Mouse (Mus musculus): ENCODE measurements around the gene Gatad2b. TPM values are rescaled to one million over a fixed set of nuclear protein-coding genes. Genes with fewer than 3 reads are reported as not detected.

The Gatad2b gene
- polyA plus RNA-seq, 1 experiment from 2014 or later, result 3.9 TPM

DNA sequence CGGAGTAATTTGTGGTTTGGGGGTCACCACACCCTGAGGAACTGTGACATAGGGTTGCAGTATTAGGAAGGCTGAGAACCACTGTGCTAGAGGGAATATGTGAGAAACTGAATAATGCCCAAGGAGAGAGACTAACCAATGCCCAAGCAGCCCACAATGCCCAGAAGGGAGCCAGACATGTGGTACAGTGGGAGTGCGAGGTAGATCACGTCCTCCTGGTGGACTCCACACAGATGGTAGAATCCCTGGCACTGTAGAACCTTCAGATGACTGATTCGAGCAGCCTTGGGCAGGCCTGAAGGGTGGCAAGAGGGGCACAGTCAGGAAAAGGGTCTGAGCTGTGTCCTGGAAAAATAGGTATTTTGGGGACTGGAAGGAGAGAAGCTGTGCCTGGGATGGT lies 95.2 kb downstream of the Gatad2b start:
- H3K27me3 ChIP-seq (ENCODE audit: control insufficient read depth, insufficient read depth, low read depth, low read length), result peaks cover 28% of the 10 kb centered on the region
- H3K9ac ChIP-seq (ENCODE audit: low read depth, low read length), result no peak overlapping the region
- H3K4me2 ChIP-seq (ENCODE audit: low read depth, low read length), result no peak overlapping the region
- H3K4me1 ChIP-seq (ENCODE audit: control insufficient read depth, low read depth, low read length), result peaks cover 12% of the 10 kb centered on the region
- H3K4me3 ChIP-seq (ENCODE audit: low read depth, low read length), result no peak overlapping the region
- WGBS (ENCODE audit: insufficient replicate concordance), result 53% methylated on average over 4 of the region's 4 CpGs
- no peaks in the 10 kb centered on the region for H3K9me3 ChIP-seq (replicated peaks; ENCODE audit: control insufficient read depth, low read length)
- H3K27ac ChIP-seq (ENCODE audit: low read length), result no peak overlapping the region
- peaks cover 9% of the 10 kb centered on the region; the same call in 1 of the 2 replicates for H3K36me3 ChIP-seq (ENCODE audit: control insufficient read depth, insufficient read depth)
- no peak for ATAC-seq (ENCODE audit: low read depth)

- ATAC-seq (ENCODE audit: low read depth), result peak; percentile 23; the same call in 1 of the 2 replicates
- no peak overlapping the region for H3K27ac ChIP-seq (ENCODE audit: low read length)
These were observed 95.9 kb downstream of the Gatad2b start for GRCm38 (mm10) chr3:90388726-90389510.

GRCm38 (mm10) chr3:90389511-90390490 lies 96.8 kb downstream of the Gatad2b start, which contains the start of gene Slc27a3:
Gene Slc27a3 (minus strand): TSS chr3:90389938.
- Histone ChIP-seq H3K4me3 (ENCODE audit: low read depth, low read length) (peak within 1 kb of the TSS; percentile 56), H3K9me3 (replicated peaks; ENCODE audit: control insufficient read depth, low read length) (no peaks in the 10 kb centered on the region)

More at GRCm38 (mm10) chr3:90388726-90389510, 95.9 kb downstream of the Gatad2b start:
- Histone ChIP-seq H3K9ac (ENCODE audit: low read depth, low read length) (peak overlapping the region; percentile 42; the same call in 1 of the 2 replicates), H3K9me3 (replicated peaks; ENCODE audit: control insufficient read depth, low read length) (no peaks in the 10 kb centered on the region), H3K4me2 (ENCODE audit: low read depth, low read length) (peak overlapping the region; percentile 68), H3K4me3 (ENCODE audit: low read depth, low read length) (peak overlapping the region; percentile 56), H3K27me3 (ENCODE audit: control insufficient read depth, insufficient read depth, low read depth, low read length) (peaks cover 28% of the 10 kb centered on the region), H3K4me1 (ENCODE audit: control insufficient read depth, low read depth, low read length) (peaks cover 12% of the 10 kb centered on the region), H3K36me3 (ENCODE audit: control insufficient read depth, insufficient read depth) (peaks cover 9% of the 10 kb centered on the region; the same call in 1 of the 2 replicates)
- 9% methylated on average over 53 of the region's 53 CpGs for WGBS (ENCODE audit: insufficient replicate concordance)

GRCm38 (mm10) chr3:90391004-90391403 lies 98.0 kb downstream of the Gatad2b start:
- no peak overlapping the region for H3K27ac ChIP-seq (ENCODE audit: low read length)
- H3K4me1 ChIP-seq (ENCODE audit: control insufficient read depth, low read depth, low read length), result peaks cover 6% of the 10 kb centered on the region
- H3K27me3 ChIP-seq (ENCODE audit: control insufficient read depth, insufficient read depth, low read depth, low read length), result peaks cover 28% of the 10 kb centered on the region
- no peak overlapping the region for H3K4me2 ChIP-seq (ENCODE audit: low read depth, low read length)
- H3K4me3 ChIP-seq (ENCODE audit: low read depth, low read length), result no peak overlapping the region
- 59% methylated on average over 4 of the region's 4 CpGs for WGBS (ENCODE audit: insufficient replicate concordance)
- H3K9ac ChIP-seq (ENCODE audit: low read depth, low read length), result no peak overlapping the region
- ATAC-seq (ENCODE audit: low read depth), result no peak
- H3K36me3 ChIP-seq (ENCODE audit: control insufficient read depth, insufficient read depth), result peaks cover 9% of the 10 kb centered on the region; the same call in 1 of the 2 replicates
- H3K9me3 ChIP-seq (replicated peaks; ENCODE audit: control insufficient read depth, low read length), result no peaks in the 10 kb centered on the region

More at GRCm38 (mm10) chr3:90389511-90390490, 96.8 kb downstream of the Gatad2b start, which contains the start of gene Slc27a3:
- H3K4me2 ChIP-seq (ENCODE audit: low read depth, low read length), result peak within 1 kb of the TSS; percentile 68
- peaks cover 9% of the 10 kb centered on the region; the same call in 1 of the 2 replicates for H3K36me3 ChIP-seq (ENCODE audit: control insufficient read depth, insufficient read depth)
- H3K9ac ChIP-seq (ENCODE audit: low read depth, low read length), result peak within 1 kb of the TSS; percentile 42; the same call in 1 of the 2 replicates
- H3K4me1 ChIP-seq (ENCODE audit: control insufficient read depth, low read depth, low read length), result peaks cover 11% of the 10 kb centered on the region
- 4% methylated on average over 55 of the region's 55 CpGs for WGBS (ENCODE audit: insufficient replicate concordance)
- no peak within 1 kb of the TSS for H3K27ac ChIP-seq (ENCODE audit: low read length)
- peaks cover 28% of the 10 kb centered on the region for H3K27me3 ChIP-seq (ENCODE audit: control insufficient read depth, insufficient read depth, low read depth, low read length)
- ATAC-seq (ENCODE audit: low read depth), result peak; percentile 54

GRCm38 (mm10) chr3:90391941-90392340 lies 99.0 kb downstream of the Gatad2b start:
- Histone ChIP-seq H3K27ac (ENCODE audit: low read length) (no peak overlapping the region), H3K4me1 (ENCODE audit: control insufficient read depth, low read depth, low read length) (peaks cover 6% of the 10 kb centered on the region), H3K4me3 (ENCODE audit: low read depth, low read length) (no peak overlapping the region), H3K4me2 (ENCODE audit: low read depth, low read length) (no peak overlapping the region), H3K9ac (ENCODE audit: low read depth, low read length) (no peak overlapping the region), H3K36me3 (ENCODE audit: control insufficient read depth, insufficient read depth) (peaks cover 9% of the 10 kb centered on the region; the same call in 1 of the 2 replicates), H3K27me3 (ENCODE audit: control insufficient read depth, insufficient read depth, low read depth, low read length) (peaks cover 28% of the 10 kb centered on the region), H3K9me3 (replicated peaks; ENCODE audit: control insufficient read depth, low read length) (no peaks in the 10 kb centered on the region)
- ATAC-seq (ENCODE audit: low read depth), result no peak
- WGBS (ENCODE audit: insufficient replicate concordance), result 78% methylated on average over 8 of the region's 8 CpGs

GRCm38 (mm10) chr3:90392661-90393060 lies 99.7 kb downstream of the Gatad2b start:
- Histone ChIP-seq H3K36me3 (ENCODE audit: control insufficient read depth, insufficient read depth) (peaks cover 9% of the 10 kb centered on the region; the same call in 1 of the 2 replicates), H3K9ac (ENCODE audit: low read depth, low read length) (no peak overlapping the region), H3K27me3 (ENCODE audit: control insufficient read depth, insufficient read depth, low read depth, low read length) (peaks cover 28% of the 10 kb centered on the region), H3K9me3 (replicated peaks; ENCODE audit: control insufficient read depth, low read length) (no peaks in the 10 kb centered on the region), H3K27ac (ENCODE audit: low read length) (no peak overlapping the region), H3K4me2 (ENCODE audit: low read depth, low read length) (no peak overlapping the region), H3K4me1 (ENCODE audit: control insufficient read depth, low read depth, low read length) (peaks cover 6% of the 10 kb centered on the region), H3K4me3 (ENCODE audit: low read depth, low read length) (no peak overlapping the region)
- WGBS (ENCODE audit: insufficient replicate concordance), result 86% methylated on average over 3 of the region's 3 CpGs
- ATAC-seq (ENCODE audit: low read depth), result no peak

- peaks cover 18% of the 10 kb centered on the region for H3K36me3 ChIP-seq (ENCODE audit: control insufficient read depth, insufficient read depth)
- H3K9me3 ChIP-seq (replicated peaks; ENCODE audit: control insufficient read depth, low read length), result no peaks in the 10 kb centered on the region
- no peak overlapping the region for H3K9ac ChIP-seq (ENCODE audit: low read depth, low read length)
- WGBS (ENCODE audit: insufficient replicate concordance), result 69% methylated on average over 3 of the region's 3 CpGs
- no peak for ATAC-seq (ENCODE audit: low read depth)
- H3K4me2 ChIP-seq (ENCODE audit: low read depth, low read length), result no peak overlapping the region
- H3K4me3 ChIP-seq (ENCODE audit: low read depth, low read length), result no peak overlapping the region
- peaks cover 1% of the 10 kb centered on the region for H3K27me3 ChIP-seq (ENCODE audit: control insufficient read depth, insufficient read depth, low read depth, low read length)
- H3K27ac ChIP-seq (ENCODE audit: low read length), result no peak overlapping the region
- H3K4me1 ChIP-seq (ENCODE audit: control insufficient read depth, low read depth, low read length), result no peaks in the 10 kb centered on the region
These were observed 102.7 kb downstream of the Gatad2b start for GRCm38 (mm10) chr3:90395629-90396028.

DNA sequence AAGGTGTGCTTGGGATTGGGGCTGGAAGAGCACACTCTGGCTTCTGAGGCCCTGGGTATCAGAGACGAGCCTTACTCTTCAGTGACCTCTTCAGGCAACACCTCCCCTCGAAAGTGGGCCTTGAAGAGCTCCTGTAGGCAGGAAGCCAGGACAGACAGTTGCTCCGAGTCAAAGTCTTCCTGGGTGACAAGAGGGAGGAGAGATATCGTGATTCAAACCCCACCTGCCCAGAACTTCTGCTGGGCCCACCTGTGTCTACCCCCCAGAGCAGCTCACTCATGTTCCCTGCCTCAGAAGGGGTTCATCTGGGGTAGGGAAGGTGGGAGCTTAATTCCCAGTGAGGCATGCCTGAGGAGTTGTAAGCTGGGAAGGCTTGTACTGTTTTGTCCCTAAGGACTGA lies 108.0 kb downstream of the Gatad2b start:
- no peaks in the 10 kb centered on the region for H3K9me3 ChIP-seq (replicated peaks; ENCODE audit: control insufficient read depth, low read length)
- peaks cover 38% of the 10 kb centered on the region for H3K36me3 ChIP-seq (ENCODE audit: control insufficient read depth, insufficient read depth)
- WGBS (ENCODE audit: insufficient replicate concordance), result 65% methylated on average over 4 of the region's 4 CpGs

More for the DNA sequence above, 108.0 kb downstream of the Gatad2b start:
- no peak overlapping the region for H3K27ac ChIP-seq (ENCODE audit: low read length)
- H3K4me1 ChIP-seq (ENCODE audit: control insufficient read depth, low read depth, low read length), result no peaks in the 10 kb centered on the region
- no peak for ATAC-seq (ENCODE audit: low read depth)
- H3K4me3 ChIP-seq (ENCODE audit: low read depth, low read length), result no peak overlapping the region
- H3K9ac ChIP-seq (ENCODE audit: low read depth, low read length), result no peak overlapping the region
- H3K4me2 ChIP-seq (ENCODE audit: low read depth, low read length), result no peak overlapping the region
- no peaks in the 10 kb centered on the region for H3K27me3 ChIP-seq (ENCODE audit: control insufficient read depth, insufficient read depth, low read depth, low read length)

Measured in liver, embryonic 16.5 days (tissue).